Mouse (Mus musculus): ENCODE data around the gene Chtf18. TPM values are rescaled to one million over a fixed set of nuclear protein-coding genes. Genes with fewer than 3 reads are reported as not detected.
"Not testable (repeated sequence)": the region's sequence is repeated elsewhere in the genome, so short reads cannot be mapped to it uniquely, and the experiment has no call there.

The Chtf18 gene
- 1 to 10 TPM; 2.9 to 3.7 TPM for total RNA-seq (2021)

DNA sequence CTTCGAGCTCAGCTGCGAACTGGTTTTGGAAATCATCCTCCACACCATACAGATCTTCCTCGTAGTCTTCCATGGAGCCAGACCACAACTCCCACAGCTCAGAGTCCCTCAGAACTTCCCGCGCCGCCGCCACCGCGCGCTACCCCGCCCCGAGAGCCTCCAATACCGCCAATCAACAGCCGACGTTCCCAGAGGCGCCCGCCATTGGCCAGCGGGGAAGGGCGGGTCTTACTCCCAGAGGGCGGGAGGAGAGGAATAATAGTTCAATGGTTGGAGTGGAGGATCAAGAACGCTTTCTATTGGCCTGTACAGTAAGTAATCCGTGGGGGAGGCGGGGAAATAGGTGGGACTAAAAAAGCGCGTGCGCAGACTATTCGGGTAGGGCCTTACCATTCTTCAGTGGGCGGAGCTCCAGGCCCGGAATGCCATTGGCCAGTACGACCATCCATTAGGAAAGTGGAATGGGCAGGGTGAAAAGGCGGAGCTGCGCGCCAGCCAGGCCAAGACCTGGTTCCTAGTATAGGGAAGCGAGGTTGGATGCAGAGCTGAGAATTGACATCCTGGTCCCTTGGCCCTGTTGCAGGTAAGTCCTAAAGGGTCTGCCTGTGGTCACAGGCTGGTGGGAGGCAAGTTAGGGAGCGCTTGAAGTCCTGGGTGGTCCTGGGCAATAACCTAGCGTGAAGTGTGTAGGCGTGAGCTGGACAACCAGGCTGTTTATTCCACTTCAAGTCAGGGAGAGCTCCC is at the start of gene Chtf18, which contains the start of gene Rpusd1:
Gene Chtf18 (minus strand): TSS at position 155 of the 744 bp plus-strand sequence.
Gene Rpusd1 (plus strand): TSS at position 406 of the 744 bp plus-strand sequence.
- DNase-seq (ENCODE audit: low spot score in 2 of 2), result peak; percentile 97 to 98
- intact Hi-C loops (cut with DNase I), result no loop called here

DNA sequence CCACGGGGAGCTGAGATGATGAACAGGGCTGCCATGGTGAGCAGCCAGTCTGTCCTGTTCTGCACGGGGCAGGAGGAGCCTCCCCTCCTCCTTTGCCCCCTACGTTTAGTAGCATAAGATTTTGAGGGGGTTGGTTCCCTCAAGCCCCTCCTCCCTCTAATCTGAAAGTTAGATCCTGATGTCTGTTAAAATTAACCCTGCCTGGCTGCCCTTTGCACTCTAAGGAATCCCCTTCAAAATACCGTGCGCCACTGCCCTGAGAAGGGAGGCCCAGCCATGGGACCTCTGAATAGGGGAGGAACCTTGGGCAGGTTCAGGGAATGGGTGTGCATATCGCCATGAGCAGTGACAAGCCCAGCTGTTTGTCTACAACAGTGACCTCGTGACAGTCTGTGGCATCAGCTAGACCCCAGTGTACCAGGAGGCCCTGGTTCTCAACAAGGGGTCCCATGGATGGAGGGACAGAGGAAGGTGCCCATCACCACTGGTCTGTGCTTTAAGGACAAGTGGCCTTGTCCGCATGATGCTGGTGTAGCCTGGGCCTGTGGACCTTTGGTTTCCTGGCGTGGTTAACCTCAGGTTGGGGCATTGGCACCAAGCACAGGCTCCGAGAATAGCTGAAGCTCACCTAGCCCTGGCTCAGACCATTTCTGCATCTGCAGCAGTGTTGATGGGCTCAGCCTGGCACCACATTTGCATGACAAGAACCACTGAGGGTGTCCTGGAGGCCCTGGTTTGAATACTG is 48.3 kb upstream of the Chtf18 start:
- intact Hi-C loops (cut with DNase I), result no loop called here
- no peak for DNase-seq (ENCODE audit: low spot score in 2 of 2)

DNA sequence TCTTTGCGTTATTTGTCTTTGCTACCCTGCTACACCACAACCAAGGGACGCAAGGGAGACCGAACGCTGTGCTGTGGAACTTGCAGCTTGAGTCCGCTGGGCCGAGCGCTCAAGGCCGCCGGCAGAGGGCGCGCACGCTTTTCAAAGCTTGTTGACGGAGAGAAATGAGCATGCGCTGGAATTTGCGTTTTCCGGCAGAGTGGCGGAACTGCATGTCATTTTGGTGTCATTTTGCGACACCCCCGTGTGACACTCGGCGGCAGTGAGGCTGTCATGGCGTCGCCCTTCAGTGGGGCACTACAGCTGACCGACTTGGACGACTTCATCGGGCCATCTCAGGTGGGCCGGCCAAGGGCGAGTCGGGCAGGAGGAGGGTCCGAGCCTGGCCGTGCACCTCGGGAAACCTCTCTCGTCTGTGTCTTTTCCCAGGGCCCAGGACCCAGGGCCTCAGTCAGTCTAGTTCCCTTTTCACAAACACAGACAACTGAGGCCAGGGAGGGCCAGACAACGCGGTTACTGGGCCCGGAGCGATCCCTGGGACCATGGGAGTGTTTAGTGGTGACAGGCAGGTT is 46.4 kb upstream of the Chtf18 start, which contains the start of gene Narfl:
Gene Narfl (plus strand): TSS at position 228 of the 572 bp plus-strand sequence.
- DNase-seq (ENCODE audit: low spot score in 2 of 2), result peak; percentile 97 to 98
- intact Hi-C loops (cut with DNase I), result loop anchor here (1.0 kb wide), 2 partner anchors 24 to 28 kb away; partner anchors contain the start of gene Metrn

DNA sequence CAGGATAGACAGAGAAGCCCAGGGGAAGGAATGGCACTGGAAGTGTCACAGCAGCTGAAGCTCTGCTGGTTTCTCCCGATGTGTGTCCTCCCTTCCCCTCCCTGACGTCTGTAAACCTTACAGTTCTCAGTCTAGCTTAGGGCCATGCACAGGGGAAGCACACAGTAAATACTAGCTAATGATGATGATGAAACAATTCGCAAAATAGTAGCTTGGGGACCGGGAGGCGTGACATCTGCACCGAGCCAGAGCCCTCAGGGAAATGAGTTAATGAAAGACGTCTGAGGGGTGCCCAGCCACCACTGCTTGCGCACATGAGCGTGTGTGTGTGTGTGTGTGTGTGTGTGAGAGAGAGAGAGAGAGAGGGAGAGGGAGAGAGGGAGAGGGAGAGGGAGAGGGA is 42.1 kb upstream of the Chtf18 start:
- intact Hi-C loops (cut with DNase I), result no loop called here
- DNase-seq (ENCODE audit: low spot score in 2 of 2), result no peak

DNA sequence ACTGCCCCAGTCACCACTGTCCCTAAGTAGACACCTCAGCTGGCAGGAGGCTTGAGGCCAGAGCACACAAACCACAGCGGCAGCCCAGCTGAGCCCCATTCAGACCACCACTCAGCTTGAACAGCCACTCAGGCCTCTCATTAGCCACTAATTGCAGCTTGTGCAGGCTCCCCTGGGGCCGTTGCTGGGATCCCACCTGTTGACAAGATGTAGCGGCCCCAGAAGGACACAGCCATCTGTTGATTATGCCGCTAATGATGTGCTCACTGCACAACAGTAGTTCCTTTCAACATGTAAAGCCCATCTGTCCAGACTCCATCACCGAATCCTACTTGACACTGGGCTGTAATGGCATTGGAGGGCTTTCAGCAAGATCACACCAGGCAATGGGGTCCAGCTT is 38.7 kb upstream of the Chtf18 start:
- no peak for DNase-seq (ENCODE audit: low spot score in 2 of 2)
- intact Hi-C loops (cut with DNase I), result no loop called here

GRCm38 (mm10) chr17:25762591-25762990 is 35.4 kb upstream of the Chtf18 start:
- no peak for DNase-seq (ENCODE audit: low spot score in 2 of 2)
- intact Hi-C loops (cut with DNase I), result no loop called here

GRCm38 (mm10) chr17:25761561-25761970 is 34.3 kb upstream of the Chtf18 start:
- DNase-seq (ENCODE audit: low spot score in 2 of 2), result peak; percentile 29 to 53
- intact Hi-C loops (cut with DNase I), result no loop called here

GRCm38 (mm10) chr17:25760148-25760547 is 32.9 kb upstream of the Chtf18 start:
- intact Hi-C loops (cut with DNase I), result no loop called here
- DNase-seq (ENCODE audit: low spot score in 2 of 2), result peak; percentile 29 to 37

DNA sequence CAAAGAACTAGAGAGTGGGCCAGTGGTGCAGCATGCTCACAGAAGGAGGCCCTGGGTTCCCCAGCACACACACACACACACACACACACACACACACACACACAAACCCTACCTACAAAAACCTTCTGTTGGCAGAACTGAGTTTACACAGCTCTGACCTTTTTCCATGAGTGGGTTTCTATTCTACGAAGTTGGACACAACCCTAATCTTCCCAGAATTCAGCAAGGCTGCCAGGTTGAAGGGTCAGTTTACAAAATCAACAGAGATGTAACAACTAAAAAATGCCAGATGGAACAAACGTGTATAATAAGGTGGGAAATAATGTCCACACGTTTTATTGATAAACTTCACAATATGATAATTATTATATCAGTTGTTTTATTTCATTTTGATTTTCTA is 30.5 kb upstream of the Chtf18 start:
- intact Hi-C loops (cut with DNase I), result no loop called here
- no peak for DNase-seq (ENCODE audit: low spot score in 2 of 2)

GRCm38 (mm10) chr17:25756378-25757242 is 29.4 kb upstream of the Chtf18 start:
- intact Hi-C loops (cut with DNase I), result no loop called here
- DNase-seq (ENCODE audit: low spot score in 2 of 2), result no peak

GRCm38 (mm10) chr17:25755627-25756377 is 28.6 kb upstream of the Chtf18 start:
- no peak for DNase-seq (ENCODE audit: low spot score in 2 of 2)
- intact Hi-C loops (cut with DNase I), result no loop called here

DNA sequence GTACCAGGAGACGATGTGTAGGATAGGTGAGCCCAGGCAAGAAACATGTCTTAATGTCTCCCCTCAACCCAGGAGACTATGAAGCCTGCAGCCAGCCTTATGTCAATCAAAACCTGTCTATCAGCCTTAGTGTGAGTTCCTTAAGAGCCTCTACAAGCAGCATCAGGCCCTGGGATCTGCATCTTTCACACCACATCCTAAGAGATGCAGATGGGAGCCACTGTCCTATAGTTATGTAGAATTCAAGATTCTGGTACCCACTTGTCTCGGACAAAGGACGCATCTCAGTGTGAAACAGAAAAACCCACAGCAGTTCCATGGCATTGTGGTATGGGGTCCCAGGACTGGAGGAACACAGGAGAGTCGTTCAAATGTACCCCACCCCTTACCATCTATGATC is 27.9 kb upstream of the Chtf18 start:
- DNase-seq (ENCODE audit: low spot score in 2 of 2), result no peak
- intact Hi-C loops (cut with DNase I), result no loop called here

DNA sequence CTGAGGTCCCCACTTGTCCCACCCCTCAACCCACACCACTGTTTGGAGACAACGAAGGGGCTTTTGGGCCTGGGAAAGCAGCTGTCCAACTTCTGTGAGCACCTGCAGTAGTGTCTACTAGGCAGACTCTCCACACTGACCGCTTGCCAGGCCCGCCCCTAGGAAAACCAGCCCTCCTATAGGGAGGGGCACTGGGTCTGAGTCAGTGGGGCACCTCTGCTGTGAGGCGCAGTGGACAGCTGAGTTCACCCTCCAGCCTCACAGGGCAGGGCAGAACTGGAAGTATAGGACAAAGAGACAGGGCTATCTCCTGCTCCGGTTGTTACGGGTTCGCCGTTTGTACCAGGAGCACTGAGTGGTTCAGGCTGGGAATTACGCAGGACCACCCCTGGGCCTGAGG is 27.0 kb upstream of the Chtf18 start, which contains the start of gene Msln:
Gene Msln (minus strand): TSS at position 138 of the 400 bp plus-strand sequence.
- intact Hi-C loops (cut with DNase I), result no loop called here
- no peak for DNase-seq (ENCODE audit: low spot score in 2 of 2)

- intact Hi-C loops (cut with DNase I), result no loop called here
- DNase-seq (ENCODE audit: low spot score in 2 of 2), result no peak
These were observed 24.2 kb upstream of the Chtf18 start for GRCm38 (mm10) chr17:25751446-25751845.

DNA sequence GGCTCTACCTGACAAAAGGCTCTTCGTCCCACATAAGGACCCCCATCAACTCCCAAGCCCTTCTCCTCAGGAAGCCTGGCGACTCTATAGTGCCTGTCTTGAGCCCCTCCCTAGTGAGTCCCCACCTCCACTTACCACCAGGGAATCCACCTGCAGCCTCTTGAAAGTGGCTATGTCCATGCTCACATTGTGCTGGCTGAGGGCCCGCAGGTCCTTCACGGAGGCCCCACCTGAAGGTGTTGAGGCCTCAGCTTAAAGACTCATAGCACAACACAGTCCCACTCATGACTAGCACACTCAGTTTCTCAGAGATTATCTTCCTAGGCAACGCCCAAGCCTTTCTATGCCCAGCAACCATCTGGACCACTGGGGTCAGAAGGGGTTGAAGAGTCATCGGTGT is 22.1 kb upstream of the Chtf18 start:
- DNase-seq (ENCODE audit: low spot score in 2 of 2), result no peak
- intact Hi-C loops (cut with DNase I), result no loop called here

DNA sequence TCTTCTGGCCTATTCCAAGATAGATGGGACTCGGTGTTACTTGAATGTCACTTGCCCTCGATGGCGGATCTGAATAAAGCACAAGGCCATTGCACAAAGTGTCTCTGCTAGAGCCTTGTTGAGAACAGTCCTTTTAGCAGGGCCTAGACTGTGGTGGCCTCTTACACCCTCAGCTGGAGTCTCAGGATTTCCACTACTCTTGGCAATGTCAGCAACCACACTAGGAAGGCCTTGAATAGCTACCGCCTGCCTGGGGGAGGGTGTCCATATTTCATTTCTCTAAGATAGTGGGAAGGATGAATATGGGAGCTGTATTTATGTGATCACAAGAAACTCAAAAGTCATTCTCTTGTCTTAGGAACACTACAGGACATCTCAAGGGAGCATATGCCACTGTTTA is 21.0 kb upstream of the Chtf18 start:
- DNase-seq (ENCODE audit: low spot score in 2 of 2), result no peak
- intact Hi-C loops (cut with DNase I), result no loop called here

DNA sequence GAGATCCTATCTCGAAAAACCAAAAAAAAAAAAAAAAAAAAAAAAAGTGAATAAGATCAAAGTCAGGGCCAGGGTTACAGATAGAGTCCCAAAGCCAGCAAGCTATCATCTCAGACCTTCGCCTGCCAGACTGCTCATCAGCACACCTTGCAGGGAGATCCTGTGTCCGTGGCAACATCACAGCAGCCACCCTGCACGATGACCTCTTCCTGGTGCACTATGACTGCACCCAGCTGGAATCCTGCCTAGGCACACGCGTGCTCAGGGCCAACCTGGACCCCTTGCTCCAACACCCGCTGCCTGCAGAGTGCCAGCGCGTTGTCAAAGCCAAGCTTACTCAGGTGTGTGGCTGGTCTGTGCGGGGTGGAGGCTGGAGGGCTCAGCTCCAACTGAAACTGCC is 17.1 kb upstream of the Chtf18 start:
- DNase-seq (ENCODE audit: low spot score in 2 of 2), result no peak
- intact Hi-C loops (cut with DNase I), result no loop called here

DNA sequence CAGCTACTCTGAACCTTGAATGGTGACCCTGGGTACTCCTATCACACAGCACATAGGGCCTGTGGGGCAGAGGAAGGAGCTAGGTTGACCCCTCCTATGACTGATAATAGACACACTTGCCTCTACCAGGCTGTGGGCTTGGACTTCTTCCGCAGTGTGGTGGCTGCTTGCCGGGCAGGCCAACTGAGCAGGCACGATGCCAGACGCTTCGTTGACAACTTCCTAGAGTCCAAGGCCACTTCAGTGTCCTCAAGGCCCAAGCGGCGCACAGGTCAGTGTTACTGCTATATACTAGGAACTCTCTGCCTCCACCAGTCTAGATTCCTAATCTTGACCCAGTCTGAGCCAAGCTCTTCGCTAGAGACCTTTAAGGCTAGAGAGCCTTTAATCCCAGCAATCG is 16.6 kb upstream of the Chtf18 start:
- intact Hi-C loops (cut with DNase I), result no loop called here
- DNase-seq (ENCODE audit: low spot score in 2 of 2), result no peak

GRCm38 (mm10) chr17:25741471-25741870 is 14.3 kb upstream of the Chtf18 start:
- intact Hi-C loops (cut with DNase I), result not testable (repeated sequence)

More at GRCm38 (mm10) chr17:25741471-25741870, 14.3 kb upstream of the Chtf18 start:
- DNase-seq (ENCODE audit: low spot score in 2 of 2), result not testable (repeated sequence)
